Mouse (Mus musculus) lung, adult 2 months (tissue): ENCODE measurements around the gene Bicc1.

Source experiments
- CTCF ChIP-seq: fragments of 200-500 bp; IDR thresholded peaks from 2 replicates; pipeline ENCODE4 v1.5.1; 2011; ENCODE audit warnings: mild to moderate bottlenecking, low read length, control low read depth; ENCODE audit not compliant: insufficient read depth
- POLR2A ChIP-seq: fragments of 200-500 bp; IDR thresholded peaks from 2 replicates; pipeline ENCODE4 v1.6.1; 2011; ENCODE audit warnings: low read depth, mild to moderate bottlenecking, control low read depth, low read length, borderline replicate concordance; ENCODE audit errors: extremely low read depth

DNA sequence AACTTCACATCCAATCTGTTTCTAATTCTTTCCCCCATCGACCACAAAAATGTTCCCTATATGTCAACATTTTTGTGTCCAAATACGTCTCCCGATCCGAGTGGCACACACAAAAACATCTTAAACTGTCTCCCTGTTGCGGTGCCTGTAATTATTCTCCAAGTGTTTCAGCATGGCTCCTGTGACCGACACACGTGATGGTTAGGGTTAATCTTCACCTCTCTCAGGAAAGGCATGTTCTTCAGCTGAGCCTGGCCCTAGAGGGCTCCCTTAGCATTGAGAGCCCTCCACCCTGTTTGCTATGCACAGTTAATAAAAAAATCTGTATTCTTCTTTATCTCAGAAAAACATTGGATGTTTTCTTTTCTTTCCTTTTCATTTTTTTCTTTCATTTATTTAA lies 41.7 kb downstream of the Bicc1 start:
- TF ChIP-seq CTCF, result no peak
- no peak for TF ChIP-seq POLR2A
